Mouse (Mus musculus): ENCODE results near the gene Atg9b.

DNA sequence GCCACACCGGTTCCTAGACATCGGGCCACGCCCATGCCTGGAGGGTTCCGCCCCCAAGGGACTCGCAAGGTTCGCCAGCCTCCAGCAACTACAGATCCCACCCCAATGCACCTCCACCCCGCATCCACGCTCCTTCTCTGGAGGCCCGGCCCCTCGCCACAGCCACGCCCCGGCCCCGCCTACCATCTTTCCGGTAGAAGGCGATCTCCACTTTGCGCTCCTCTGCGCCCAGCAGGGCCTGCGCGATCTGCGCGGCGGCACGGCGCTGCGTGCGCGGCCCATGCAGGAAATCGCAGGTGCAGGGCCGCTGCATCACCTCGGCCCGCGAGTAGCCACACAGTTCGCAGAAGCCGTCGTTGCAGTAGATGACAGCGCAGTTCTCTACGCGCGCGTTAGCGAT lies 43.8 kb downstream of the Atg9b start:
- TF ChIP-seq GATA1 (IDR thresholded peaks at IDR 0.05; ENCODE audit: borderline replicate concordance, low read length) (no peak), FLI1 (IDR thresholded peaks at IDR 0.05; ENCODE audit: low read length) (no peak)
